Mouse (Mus musculus) cortical plate, adult 2 months (tissue): ENCODE results near the gene Hps5.

ENCODE experiments used
- CTCF ChIP-seq: fragments of 200-500 bp; IDR thresholded peaks from 2 replicates; pipeline ENCODE4 v1.5.1; 2011; ENCODE audit warnings: mild to moderate bottlenecking, control low read depth, low read length; ENCODE audit not compliant: insufficient read depth; ENCODE audit errors: extremely low read depth
- POLR2A ChIP-seq: fragments of 200-500 bp; IDR thresholded peaks from 2 replicates; pipeline ENCODE4 v1.6.1; 2011; ENCODE audit warnings: mild to moderate bottlenecking, low read length, control low read depth; ENCODE audit not compliant: insufficient read depth; ENCODE audit errors: extremely low read depth

DNA sequence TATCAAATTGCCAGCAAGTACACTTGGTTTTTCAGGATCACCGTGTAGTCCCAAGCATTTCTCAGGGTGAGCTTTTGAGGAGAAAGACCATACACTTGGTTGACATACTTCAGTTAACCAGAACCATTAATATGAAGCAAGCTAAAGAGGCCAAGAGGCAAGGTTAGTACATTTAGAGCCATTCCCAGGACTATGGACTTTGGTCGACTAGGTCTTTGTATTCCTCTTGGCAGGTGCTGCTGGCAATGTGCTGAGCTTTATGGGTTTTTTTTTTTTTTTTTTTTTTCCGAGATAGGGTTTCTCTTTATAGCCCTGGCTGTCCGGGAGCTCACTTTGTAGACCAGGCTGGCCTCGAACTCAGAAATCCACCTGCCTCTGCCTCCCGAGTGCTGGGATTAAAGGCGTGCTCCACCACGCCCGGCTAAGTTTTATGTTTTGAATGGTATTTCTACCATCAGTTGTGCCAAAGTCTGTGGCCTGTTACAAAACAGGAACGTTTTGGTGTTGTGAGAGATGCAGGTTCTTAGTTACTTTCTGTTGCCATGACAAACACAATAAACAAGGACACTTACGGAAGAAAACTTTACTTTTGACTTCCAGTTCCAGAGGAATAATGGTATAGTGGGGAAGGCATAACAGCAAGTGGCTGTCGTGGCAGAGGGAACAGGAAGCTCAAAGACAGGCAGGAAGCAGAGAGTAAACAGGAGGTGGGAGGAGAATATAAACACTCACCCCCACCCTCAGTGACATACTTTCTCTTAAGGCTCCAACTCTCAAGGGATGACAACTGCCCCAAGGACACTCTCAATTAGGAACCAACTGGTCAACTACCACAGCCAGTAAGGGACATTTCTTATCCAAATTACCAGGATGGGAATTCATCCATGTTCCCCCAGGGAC lies 57.1 kb downstream of the Hps5 start:
- TF ChIP-seq POLR2A (no peak), CTCF (no peak)
